Mouse (Mus musculus): ENCODE data around the gene Abcc4. TPM values are rescaled to one million over a fixed set of nuclear protein-coding genes. Genes with fewer than 3 reads are reported as not detected.

Abcc4 gene
- polyA plus RNA-seq, 1 experiment from 2014 or later, result 2.1 TPM

DNA sequence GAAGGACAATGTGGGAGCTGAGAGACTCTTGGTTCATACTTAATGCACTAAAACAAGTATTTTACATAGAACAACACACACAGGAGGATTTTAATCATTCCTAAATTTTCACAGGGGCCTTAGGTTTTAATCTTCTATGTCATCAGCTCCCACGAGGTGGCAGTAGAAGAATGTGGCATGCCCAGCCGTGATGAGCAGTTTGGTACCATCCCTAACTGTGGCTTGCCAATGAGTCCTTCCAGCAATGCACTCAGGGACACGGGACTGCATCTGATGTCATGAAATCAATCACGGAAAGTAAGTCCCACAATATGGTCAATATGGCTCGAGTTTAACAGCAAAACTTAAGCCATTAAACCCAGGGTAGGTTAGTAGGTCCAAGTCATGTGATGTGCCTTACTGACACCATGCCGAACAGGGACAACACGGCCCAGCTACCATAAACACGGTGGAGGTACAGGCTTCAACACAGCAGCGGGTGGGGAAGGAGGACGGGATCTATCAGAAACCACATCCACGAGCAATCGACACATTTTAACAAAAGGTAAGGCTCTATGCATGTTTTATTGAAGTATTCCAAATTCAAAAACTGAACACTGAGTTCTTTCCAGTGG lies 89.2 kb downstream of the Abcc4 start:
- ATAC-seq, result peak; percentile 84
- H3K27me3 ChIP-seq (ENCODE audit: control insufficient read depth, insufficient read depth, low read depth, low read length), result no peaks in the 10 kb centered on the region
- no peak overlapping the region for H3K9ac ChIP-seq (ENCODE audit: low read depth, low read length)
- no peaks in the 10 kb centered on the region for H3K9me3 ChIP-seq (replicated peaks; ENCODE audit: control insufficient read depth, low read length, poor library complexity, severe bottlenecking)
- no peak overlapping the region for H3K4me2 ChIP-seq (ENCODE audit: low read length)
- H3K27ac ChIP-seq (ENCODE audit: low read length), result no peak overlapping the region
- no peaks in the 10 kb centered on the region for H3K36me3 ChIP-seq (ENCODE audit: control insufficient read depth, insufficient read depth, low read length)
- H3K4me3 ChIP-seq (ENCODE audit: low read depth, low read length), result no peak overlapping the region
- 67% methylated on average over 12 of the region's 12 CpGs for WGBS
- H3K4me1 ChIP-seq (ENCODE audit: control insufficient read depth, insufficient read depth, low read length), result no peaks in the 10 kb centered on the region

DNA sequence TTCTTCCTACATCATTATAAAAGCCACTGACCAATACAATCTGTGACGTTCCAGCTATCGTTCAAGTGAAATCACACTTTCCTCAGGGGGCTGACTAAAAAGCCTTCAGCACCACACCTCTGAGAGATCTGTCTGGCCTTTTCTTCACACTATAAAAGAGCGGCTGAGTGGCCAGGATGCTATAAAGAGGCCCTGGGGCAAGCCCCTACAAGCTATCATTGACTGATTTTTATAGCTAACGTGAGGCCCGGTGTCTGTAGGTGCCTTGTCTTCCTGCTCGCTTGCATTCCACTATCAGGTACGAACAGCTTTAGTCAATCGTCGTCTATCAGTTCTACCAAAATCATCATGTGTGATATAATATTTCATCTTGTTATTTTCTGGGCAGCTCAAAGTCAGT lies 92.3 kb downstream of the Abcc4 start:
- Histone ChIP-seq H3K9me3 (replicated peaks; ENCODE audit: control insufficient read depth, low read length, poor library complexity, severe bottlenecking) (no peaks in the 10 kb centered on the region), H3K4me3 (ENCODE audit: low read depth, low read length) (no peak overlapping the region), H3K36me3 (ENCODE audit: control insufficient read depth, insufficient read depth, low read length) (no peaks in the 10 kb centered on the region), H3K4me1 (ENCODE audit: control insufficient read depth, insufficient read depth, low read length) (no peaks in the 10 kb centered on the region), H3K27ac (ENCODE audit: low read length) (no peak overlapping the region), H3K4me2 (ENCODE audit: low read length) (no peak overlapping the region), H3K27me3 (ENCODE audit: control insufficient read depth, insufficient read depth, low read depth, low read length) (no peaks in the 10 kb centered on the region), H3K9ac (ENCODE audit: low read depth, low read length) (no peak overlapping the region)
- WGBS, result 78% methylated on average over 9 of the region's 9 CpGs
- ATAC-seq, result no peak

DNA sequence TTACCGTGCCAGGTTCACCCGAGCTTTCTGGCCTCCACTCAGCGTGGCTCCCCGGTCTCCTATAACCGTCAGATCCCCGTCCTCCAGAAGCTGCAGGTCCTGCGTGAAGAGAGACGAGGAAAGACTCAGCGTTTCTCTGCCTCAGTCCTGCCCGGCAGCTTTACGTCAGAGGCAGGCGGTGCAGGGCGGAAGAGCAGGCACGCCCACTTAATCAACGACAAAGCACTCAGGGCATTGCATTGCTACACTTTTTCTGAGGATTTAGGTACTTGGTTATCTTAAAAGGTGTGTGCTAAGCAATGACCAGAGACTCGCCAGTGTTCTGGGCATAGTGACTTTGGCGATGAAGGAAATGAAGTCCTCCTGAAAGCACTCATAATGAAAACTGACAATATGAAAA lies 94.3 kb downstream of the Abcc4 start:
- Histone ChIP-seq H3K27me3 (ENCODE audit: control insufficient read depth, insufficient read depth, low read depth, low read length) (no peaks in the 10 kb centered on the region), H3K4me2 (ENCODE audit: low read length) (no peak overlapping the region), H3K9ac (ENCODE audit: low read depth, low read length) (no peak overlapping the region), H3K4me3 (ENCODE audit: low read depth, low read length) (no peak overlapping the region), H3K4me1 (ENCODE audit: control insufficient read depth, insufficient read depth, low read length) (no peaks in the 10 kb centered on the region), H3K36me3 (ENCODE audit: control insufficient read depth, insufficient read depth, low read length) (no peaks in the 10 kb centered on the region), H3K27ac (ENCODE audit: low read length) (no peak overlapping the region), H3K9me3 (replicated peaks; ENCODE audit: control insufficient read depth, low read length, poor library complexity, severe bottlenecking) (no peaks in the 10 kb centered on the region)
- WGBS, result 88% methylated on average over 17 of the region's 17 CpGs
- ATAC-seq, result no peak

DNA sequence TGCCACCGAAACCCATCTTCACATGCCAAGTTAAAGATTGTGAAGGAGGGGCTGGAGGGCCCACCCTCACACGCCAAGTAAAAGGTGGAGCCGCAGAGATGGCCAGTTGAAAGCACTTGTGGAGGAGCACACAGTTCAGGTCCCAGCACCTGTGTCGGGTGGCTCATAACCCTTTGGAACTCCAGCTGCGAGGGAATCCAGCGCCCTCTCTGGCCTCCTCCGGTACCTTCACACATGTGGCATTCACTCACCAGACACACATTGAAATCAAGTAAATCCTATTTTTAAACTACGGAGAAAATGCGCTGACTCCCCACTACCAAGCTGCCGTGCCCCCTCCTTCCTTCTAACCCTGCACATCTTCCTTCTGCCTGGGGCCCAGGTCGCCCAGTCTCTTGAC lies 95.2 kb downstream of the Abcc4 start:
- Histone ChIP-seq H3K27ac (ENCODE audit: low read length) (no peak overlapping the region), H3K9ac (ENCODE audit: low read depth, low read length) (no peak overlapping the region), H3K4me3 (ENCODE audit: low read depth, low read length) (no peak overlapping the region), H3K36me3 (ENCODE audit: control insufficient read depth, insufficient read depth, low read length) (no peaks in the 10 kb centered on the region), H3K4me1 (ENCODE audit: control insufficient read depth, insufficient read depth, low read length) (no peaks in the 10 kb centered on the region), H3K27me3 (ENCODE audit: control insufficient read depth, insufficient read depth, low read depth, low read length) (no peaks in the 10 kb centered on the region), H3K9me3 (replicated peaks; ENCODE audit: control insufficient read depth, low read length, poor library complexity, severe bottlenecking) (no peaks in the 10 kb centered on the region), H3K4me2 (ENCODE audit: low read length) (no peak overlapping the region)
- ATAC-seq, result no peak
- WGBS, result 97% methylated on average over 11 of the region's 11 CpGs

DNA sequence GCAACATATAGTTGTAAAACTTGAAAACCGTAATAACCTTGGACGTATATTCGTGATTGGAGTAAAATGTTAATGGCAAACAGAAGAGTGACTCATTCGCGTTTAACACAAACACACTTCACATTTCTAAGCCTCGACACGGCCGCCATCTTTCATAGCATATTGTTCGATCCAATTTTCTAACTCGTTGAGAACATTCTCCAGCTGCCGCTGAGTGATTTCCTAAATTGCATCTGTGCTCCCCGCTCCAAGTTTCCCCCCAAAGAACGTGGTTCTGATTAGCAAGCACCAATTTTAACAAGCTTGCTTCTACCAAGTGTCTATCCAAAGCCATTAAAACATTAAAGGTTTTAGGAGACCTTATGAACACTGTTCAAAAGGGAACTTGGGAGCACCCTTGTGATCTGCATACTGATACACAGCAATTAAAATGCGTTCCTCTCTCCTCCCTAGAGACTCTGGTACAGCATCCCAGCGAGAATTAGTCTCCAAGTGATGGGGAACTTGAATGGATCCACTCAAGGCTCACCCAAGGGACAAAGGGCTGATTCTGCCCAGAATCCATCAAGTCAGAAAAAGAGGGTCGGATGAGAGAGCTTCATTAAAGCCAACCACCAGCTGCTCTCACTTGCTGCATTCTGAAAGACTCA lies 97.1 kb downstream of the Abcc4 start:
- Histone ChIP-seq H3K4me3 (ENCODE audit: low read depth, low read length) (no peak overlapping the region), H3K36me3 (ENCODE audit: control insufficient read depth, insufficient read depth, low read length) (no peaks in the 10 kb centered on the region), H3K9ac (ENCODE audit: low read depth, low read length) (no peak overlapping the region), H3K4me2 (ENCODE audit: low read length) (no peak overlapping the region), H3K27ac (ENCODE audit: low read length) (no peak overlapping the region), H3K4me1 (ENCODE audit: control insufficient read depth, insufficient read depth, low read length) (no peaks in the 10 kb centered on the region), H3K27me3 (ENCODE audit: control insufficient read depth, insufficient read depth, low read depth, low read length) (no peaks in the 10 kb centered on the region), H3K9me3 (replicated peaks; ENCODE audit: control insufficient read depth, low read length, poor library complexity, severe bottlenecking) (no peaks in the 10 kb centered on the region)
- WGBS, result 74% methylated on average over 16 of the region's 16 CpGs
- no peak; the same call in 1 of the 2 replicates for ATAC-seq

DNA sequence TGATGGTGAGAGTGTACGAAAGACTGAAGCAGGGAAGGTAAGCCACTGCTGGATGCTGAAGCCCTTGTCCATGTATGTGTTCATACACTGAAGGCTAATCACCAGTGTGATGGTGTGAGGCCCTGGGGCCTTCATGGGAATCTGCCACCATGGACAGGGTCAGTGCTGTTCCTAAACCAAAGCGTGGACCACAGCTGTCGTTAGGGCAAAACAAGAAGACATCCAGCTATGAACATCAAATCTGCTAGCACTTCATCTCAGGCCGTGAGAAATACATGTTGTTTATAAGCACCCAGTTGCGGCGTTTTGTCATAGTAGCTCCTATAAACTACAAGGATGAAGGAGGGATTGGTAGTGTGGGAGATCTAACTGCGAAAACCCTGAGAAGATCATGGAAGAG lies 97.7 kb downstream of the Abcc4 start:
- H3K9ac ChIP-seq (ENCODE audit: low read depth, low read length), result no peak overlapping the region
- no peaks in the 10 kb centered on the region for H3K9me3 ChIP-seq (replicated peaks; ENCODE audit: control insufficient read depth, low read length, poor library complexity, severe bottlenecking)
- no peak overlapping the region for H3K4me3 ChIP-seq (ENCODE audit: low read depth, low read length)
- H3K4me2 ChIP-seq (ENCODE audit: low read length), result no peak overlapping the region
- WGBS, result 94% methylated on average over 7 of the region's 7 CpGs
- no peak for ATAC-seq
- no peaks in the 10 kb centered on the region for H3K27me3 ChIP-seq (ENCODE audit: control insufficient read depth, insufficient read depth, low read depth, low read length)
- no peak overlapping the region for H3K27ac ChIP-seq (ENCODE audit: low read length)
- no peaks in the 10 kb centered on the region for H3K36me3 ChIP-seq (ENCODE audit: control insufficient read depth, insufficient read depth, low read length)
- H3K4me1 ChIP-seq (ENCODE audit: control insufficient read depth, insufficient read depth, low read length), result no peaks in the 10 kb centered on the region

DNA sequence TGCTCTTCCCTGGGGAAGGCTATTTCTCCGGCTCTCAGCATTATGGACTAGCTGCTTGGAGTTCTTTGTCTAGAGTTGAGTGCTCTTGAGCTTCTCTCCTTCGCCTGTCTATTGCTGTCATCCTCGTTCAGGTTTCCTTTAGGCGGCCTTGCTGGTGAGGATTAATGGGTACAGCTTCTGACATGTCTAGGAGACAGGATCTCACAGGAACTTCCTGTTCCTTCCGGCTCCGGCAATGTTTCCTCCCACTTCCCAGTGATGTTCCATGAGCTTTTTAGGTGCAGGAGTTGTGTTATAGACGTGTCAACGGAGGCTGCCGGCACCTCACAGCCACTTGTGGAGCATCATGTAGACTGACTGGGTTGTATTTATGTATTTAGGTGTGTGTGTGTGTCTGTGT lies 99.5 kb downstream of the Abcc4 start:
- Histone ChIP-seq H3K4me2 (ENCODE audit: low read length) (no peak overlapping the region), H3K36me3 (ENCODE audit: control insufficient read depth, insufficient read depth, low read length) (no peaks in the 10 kb centered on the region), H3K27ac (ENCODE audit: low read length) (no peak overlapping the region), H3K27me3 (ENCODE audit: control insufficient read depth, insufficient read depth, low read depth, low read length) (no peaks in the 10 kb centered on the region), H3K4me1 (ENCODE audit: control insufficient read depth, insufficient read depth, low read length) (no peaks in the 10 kb centered on the region), H3K9me3 (replicated peaks; ENCODE audit: control insufficient read depth, low read length, poor library complexity, severe bottlenecking) (no peaks in the 10 kb centered on the region), H3K9ac (ENCODE audit: low read depth, low read length) (no peak overlapping the region), H3K4me3 (ENCODE audit: low read depth, low read length) (no peak overlapping the region)
- 92% methylated on average over 9 of the region's 9 CpGs for WGBS
- ATAC-seq, result no peak

DNA sequence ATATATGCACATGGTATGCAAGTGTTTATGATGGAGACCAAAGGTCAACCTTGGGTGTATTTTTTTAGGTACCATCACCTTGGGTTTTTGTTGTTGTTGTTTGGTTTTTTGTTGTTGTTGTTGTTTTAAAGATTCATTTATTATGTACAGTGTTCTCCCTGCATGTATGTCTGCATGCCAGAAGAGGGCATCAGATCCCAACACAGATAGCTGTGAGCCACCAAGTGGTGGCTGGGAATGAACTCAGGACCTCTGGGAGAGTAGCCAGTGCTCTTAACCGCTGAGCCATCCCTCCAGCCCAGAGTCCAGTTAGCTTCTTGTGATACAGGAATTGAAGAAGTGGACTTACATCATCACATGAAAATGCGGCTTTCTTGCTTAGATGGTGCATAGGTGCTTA lies 101.1 kb downstream of the Abcc4 start:
- ATAC-seq, result no peak
- WGBS, result 83% methylated on average over 2 of the region's 2 CpGs

DNA sequence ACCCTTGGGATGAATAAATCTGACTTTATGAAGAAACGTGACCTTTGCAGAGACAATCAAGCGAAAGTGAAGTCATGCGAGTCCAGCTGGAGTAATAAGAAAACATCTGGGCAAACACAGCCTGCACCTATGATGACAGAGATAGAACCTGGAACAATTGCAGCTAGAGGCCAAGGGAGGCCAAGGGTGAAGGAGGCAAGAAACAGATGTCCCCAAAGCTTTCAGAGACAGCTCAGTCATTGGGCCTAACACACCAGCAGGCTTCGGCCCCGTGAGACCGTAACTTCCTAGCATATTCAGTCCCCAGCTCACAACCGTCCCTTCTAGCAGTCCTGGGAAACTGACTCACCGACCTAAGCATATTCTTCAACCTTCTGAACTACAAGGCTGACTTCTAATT lies 104.0 kb downstream of the Abcc4 start:
- Histone ChIP-seq H3K4me1 (ENCODE audit: control insufficient read depth, insufficient read depth, low read length) (peaks cover 8% of the 10 kb centered on the region; the same call in 1 of the 2 replicates), H3K4me2 (ENCODE audit: low read length) (no peak overlapping the region), H3K9me3 (replicated peaks; ENCODE audit: control insufficient read depth, low read length, poor library complexity, severe bottlenecking) (no peaks in the 10 kb centered on the region), H3K4me3 (ENCODE audit: low read depth, low read length) (no peak overlapping the region), H3K27me3 (ENCODE audit: control insufficient read depth, insufficient read depth, low read depth, low read length) (no peaks in the 10 kb centered on the region), H3K36me3 (ENCODE audit: control insufficient read depth, insufficient read depth, low read length) (no peaks in the 10 kb centered on the region), H3K27ac (ENCODE audit: low read length) (no peak overlapping the region), H3K9ac (ENCODE audit: low read depth, low read length) (no peak overlapping the region)
- WGBS, result 77% methylated on average over 8 of the region's 8 CpGs
- ATAC-seq, result no peak

More for the DNA sequence above, 101.1 kb downstream of the Abcc4 start:
- Histone ChIP-seq H3K4me3 (ENCODE audit: low read depth, low read length) (no peak overlapping the region), H3K27ac (ENCODE audit: low read length) (no peak overlapping the region), H3K4me2 (ENCODE audit: low read length) (no peak overlapping the region), H3K36me3 (ENCODE audit: control insufficient read depth, insufficient read depth, low read length) (no peaks in the 10 kb centered on the region), H3K9me3 (replicated peaks; ENCODE audit: control insufficient read depth, low read length, poor library complexity, severe bottlenecking) (no peaks in the 10 kb centered on the region), H3K27me3 (ENCODE audit: control insufficient read depth, insufficient read depth, low read depth, low read length) (no peaks in the 10 kb centered on the region), H3K9ac (ENCODE audit: low read depth, low read length) (no peak overlapping the region), H3K4me1 (ENCODE audit: control insufficient read depth, insufficient read depth, low read length) (peaks cover 8% of the 10 kb centered on the region; the same call in 1 of the 2 replicates)
